Mouse (Mus musculus) liver, embryonic 14.5 days (tissue): ENCODE results near the gene Abi1. TPM values are rescaled to one million over a fixed set of nuclear protein-coding genes. Genes with fewer than 3 reads are reported as not detected.

ENCODE experiments used
- ATAC-seq: fragments of 200-750 bp; cut with Nextera tagmentation; 2 replicates; pipeline ENCODE4 v1.8.0; 2017; ENCODE audit warnings: moderate number of reproducible peaks, mild to moderate bottlenecking, moderate library complexity; ENCODE audit not compliant: insufficient read depth
- DNase-seq, 3 experiments: peaks; one replicate each; pipeline ENCODE4 v3.0.0-alpha.2; 2012 to 2013; ENCODE audit warnings: low read depth in 3 of 3, low spot score in 3 of 3
- H3K27ac ChIP-seq: fragments of 300-500 bp; sonication (generic); 2 replicates; pipeline ENCODE4 v1.5.1; 2014; ENCODE audit warnings: moderate library complexity, mild to moderate bottlenecking, control low read depth, inconsistent platforms
- H3K27me3 ChIP-seq: fragments of 300-500 bp; sonication (generic); 2 replicates; pipeline ENCODE4 v1.6.1; 2014; ENCODE audit warnings: mild to moderate bottlenecking, low read length, moderate library complexity; ENCODE audit not compliant: control insufficient read depth, insufficient read depth
- H3K36me3 ChIP-seq: fragments of 300-500 bp; sonication (generic); replicated peaks from 2 replicates; pipeline ENCODE4 v1.6.1; 2014; ENCODE audit warnings: low read depth; ENCODE audit not compliant: control insufficient read depth, insufficient read depth
- H3K4me1 ChIP-seq, 2 experiments: fragments of 200-500 bp in 1 of 2; fragments of 300-500 bp in 1 of 2; sonication (generic) in 1 of 2; replicated peaks; 2 replicates each; pipeline ENCODE4 v1.6.1; 2012 to 2014; ENCODE audit warnings: antibody characterized with exemption in 1 of 2, inconsistent platforms in 1 of 2, low read length in 1 of 2; ENCODE audit not compliant: control insufficient read depth in 2 of 2, insufficient read depth in 2 of 2
- H3K4me2 ChIP-seq: fragments of 300-500 bp; sonication (generic); 2 replicates; pipeline ENCODE4 v1.6.1; 2014; ENCODE audit warnings: low read depth, mild to moderate bottlenecking, control low read depth, moderate library complexity
- H3K4me3 ChIP-seq, 2 experiments: fragments of 200-500 bp in 1 of 2; fragments of 300-500 bp in 1 of 2; sonication (generic) in 1 of 2; 2 replicates each; pipeline ENCODE4 v1.5.1; 2012 to 2014; ENCODE audit warnings: low read depth in 2 of 2, low read length in 2 of 2, mild to moderate bottlenecking in 2 of 2, control low read depth in 1 of 2, inconsistent platforms in 1 of 2, moderate library complexity in 1 of 2; ENCODE audit not compliant: insufficient read depth in 1 of 2
- H3K9ac ChIP-seq: fragments of 300-500 bp; sonication (generic); replicated peaks from 2 replicates; pipeline ENCODE4 v1.6.1; 2014; ENCODE audit warnings: mild to moderate bottlenecking, control low read depth, moderate library complexity
- H3K9me3 ChIP-seq: fragments of 300-500 bp; sonication (generic); 2 replicates; pipeline ENCODE4 v1.6.1; 2016; ENCODE audit warnings: low read length, mixed read lengths; ENCODE audit not compliant: control insufficient read depth
- CTCF ChIP-seq: IDR thresholded peaks from 2 replicates; pipeline ENCODE4 v1.5.1; 2016; ENCODE audit warnings: antibody characterized with exemption, low read depth, control low read depth
- EP300 ChIP-seq: IDR thresholded peaks from 2 replicates; pipeline ENCODE4 v1.6.1; 2016; ENCODE audit warnings: antibody characterized with exemption, low read depth
- WGBS: fragments of 180-500 bp; shearing (Covaris S2); extraction: QIAGEN DNeasy Blood & Tissue Kit; methylation state at CpG from one replicate; pipeline ENCODE4 v1.1.7; 2014; ENCODE audit not compliant: insufficient replicate concordance; 5-methylcytosine and 5-hydroxymethylcytosine counted together
- polyA plus RNA-seq, 2 experiments: library from polyadenylated mRNA; depleted of rRNA in 1 of 2; stranded (reverse) in 1 of 2; unstranded in 1 of 2; fragments of >200 nt; fragmentation: Nextera tagmentation in 1 of 2; extraction: Ambion mirVana in 1 of 2; gene quantifications; 2 replicates each; pipeline versions ENCODE4 v1.2.1 to v1.2.3; 2012 to 2014

Abi1 gene
- polyA plus RNA-seq, 2 experiments, result 14.8 to 22.4 TPM

GRCm38 (mm10) chr2:23075846-23076245 lies 35.8 kb upstream of the Abi1 start:
- DNase-seq, result no peak
- H3K9ac ChIP-seq, result no peak overlapping the region
- no peak for TF ChIP-seq EP300
- no peak for TF ChIP-seq CTCF
- no peak overlapping the region for H3K4me3 ChIP-seq
- H3K27me3 ChIP-seq, result no peaks in the 10 kb centered on the region
- H3K27ac ChIP-seq, result no peak overlapping the region
- no peak overlapping the region for H3K4me2 ChIP-seq
- H3K4me1 ChIP-seq, result no peaks in the 10 kb centered on the region
- H3K36me3 ChIP-seq, result peaks cover 6% of the 10 kb centered on the region
- no peak for ATAC-seq
- H3K9me3 ChIP-seq, result no peaks in the 10 kb centered on the region; the same call in 1 of the 2 replicates

DNA sequence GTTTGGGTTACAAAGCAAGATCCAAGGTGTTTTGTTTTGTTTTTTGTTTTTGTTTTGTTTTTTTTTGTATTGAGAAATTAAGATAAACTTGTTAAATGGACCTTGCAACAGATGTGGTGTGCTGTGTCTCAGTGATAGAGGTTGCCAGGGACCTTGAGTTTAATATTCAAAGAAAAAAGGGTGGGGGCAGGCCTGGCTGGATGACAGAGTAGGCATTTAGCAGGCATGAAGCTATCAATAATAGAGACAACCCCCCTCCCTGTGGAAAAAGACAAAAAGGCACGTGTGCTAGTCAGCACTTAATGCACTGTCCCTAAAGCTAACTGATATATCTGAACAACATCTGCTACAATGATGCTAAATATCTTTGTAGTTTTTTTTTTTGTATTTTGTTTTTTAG lies 31.4 kb upstream of the Abi1 start:
- Histone ChIP-seq H3K27me3 (no peaks in the 10 kb centered on the region), H3K4me3 (no peak overlapping the region), H3K4me1 (peaks cover 3 to 6% of the 10 kb centered on the region in 2 experiments; a peak in 2 of 4 replicates), H3K9me3 (no peaks in the 10 kb centered on the region), H3K36me3 (no peaks in the 10 kb centered on the region), H3K9ac (no peak overlapping the region), H3K27ac (no peak overlapping the region), H3K4me2 (no peak overlapping the region)
- DNase-seq, result no peak
- no peak for ATAC-seq
- TF ChIP-seq EP300, result no peak
- TF ChIP-seq CTCF, result no peak
- 61% methylated on average over 1 of the region's 1 CpGs for WGBS

GRCm38 (mm10) chr2:23070491-23070890 lies 30.4 kb upstream of the Abi1 start:
- H3K4me3 ChIP-seq, result no peak overlapping the region
- no peak overlapping the region for H3K4me2 ChIP-seq
- no peak overlapping the region for H3K27ac ChIP-seq
- no peaks in the 10 kb centered on the region for H3K9me3 ChIP-seq
- no peak overlapping the region for H3K9ac ChIP-seq
- H3K4me1 ChIP-seq, result peaks cover 3 to 6% of the 10 kb centered on the region in 2 experiments; a peak in 2 of 4 replicates
- TF ChIP-seq CTCF, result no peak
- no peak for TF ChIP-seq EP300
- no peaks in the 10 kb centered on the region for H3K36me3 ChIP-seq
- no peaks in the 10 kb centered on the region for H3K27me3 ChIP-seq
- ATAC-seq (no peak), DNase-seq (no peak)
- WGBS, result 80% methylated on average over 2 of the region's 2 CpGs

DNA sequence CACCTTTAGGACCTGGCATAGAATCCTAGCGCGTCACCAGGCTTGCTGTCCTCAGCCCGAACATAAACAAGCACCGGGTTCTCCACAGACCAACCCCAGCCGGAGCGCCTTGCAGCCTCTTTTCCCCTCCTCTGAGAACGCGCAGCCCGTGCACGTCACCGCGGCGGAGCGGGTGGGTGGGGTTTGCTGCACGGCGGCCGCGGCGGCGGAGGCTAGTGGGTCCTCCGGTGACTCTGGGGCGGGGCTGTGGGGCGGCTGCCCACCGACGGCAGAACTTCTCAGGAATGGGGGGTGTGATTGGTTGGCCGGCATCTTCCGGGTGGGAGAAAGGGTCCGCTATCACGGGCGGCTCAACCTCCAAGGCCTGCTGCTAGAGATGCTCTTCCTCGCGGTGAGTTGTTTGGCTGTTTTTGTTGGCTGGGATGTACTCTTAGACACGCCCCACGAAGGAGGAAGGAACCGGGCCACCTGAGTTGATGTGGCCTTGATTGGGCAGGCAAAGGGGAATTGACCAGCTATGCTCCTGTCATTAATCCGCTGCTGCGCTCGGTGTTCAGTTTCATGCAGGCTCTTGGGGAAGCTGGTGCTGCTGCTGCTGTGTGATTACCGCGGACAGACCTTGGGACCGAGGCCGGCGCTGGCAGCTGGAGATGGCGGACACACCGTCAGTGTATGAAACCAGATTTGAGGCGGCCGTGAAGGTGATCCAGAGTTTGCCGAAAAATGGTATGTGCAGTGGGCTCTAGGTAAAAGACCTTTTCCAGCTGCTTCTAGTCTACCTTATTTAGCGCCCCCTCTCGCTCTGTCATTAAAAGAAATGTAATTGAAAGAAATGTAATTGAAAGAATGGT lies 29.1 kb upstream of the Abi1 start:
- Histone ChIP-seq H3K27ac (peak overlapping the region; percentile 96), H3K4me1 (peaks cover 3 to 6% of the 10 kb centered on the region in 2 experiments; a peak in 2 of 4 replicates), H3K9ac (peak overlapping the region; percentile 90), H3K9me3 (no peaks in the 10 kb centered on the region), H3K36me3 (no peaks in the 10 kb centered on the region), H3K4me2 (peak overlapping the region; percentile 99), H3K27me3 (no peaks in the 10 kb centered on the region), H3K4me3 (peak overlapping the region; percentile 76 to 81)
- DNase-seq (peak; percentile 74 to 78 (median 76)), ATAC-seq (peak; percentile 87)
- peak; percentile 39 for TF ChIP-seq CTCF
- TF ChIP-seq EP300, result no peak
- under 1% methylated on average over 50 of the region's 50 CpGs for WGBS

DNA sequence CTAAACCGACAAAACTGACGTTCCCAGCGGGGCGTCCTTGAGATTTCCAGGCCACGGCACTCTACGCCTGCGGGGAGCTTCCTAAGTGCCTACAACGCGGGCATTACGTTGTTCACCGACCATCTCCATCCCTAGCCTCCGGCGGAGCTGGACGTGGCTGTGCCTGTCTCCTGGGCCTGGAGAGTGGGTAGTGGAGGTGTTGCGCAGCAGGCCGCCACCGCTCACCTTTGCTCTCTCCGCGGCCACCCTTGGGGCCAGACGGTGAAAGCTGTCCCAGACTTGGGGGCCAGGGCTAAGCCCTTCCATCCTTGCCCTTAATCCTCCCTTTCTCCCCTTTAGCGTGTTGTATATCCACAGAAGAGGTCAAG lies 28.3 kb upstream of the Abi1 start:
- 1% methylated on average over 21 of the region's 21 CpGs for WGBS
- TF ChIP-seq CTCF (no peak), EP300 (no peak)
- H3K4me2 ChIP-seq, result peak overlapping the region; percentile 99
- peak overlapping the region; percentile 96 for H3K27ac ChIP-seq
- no peak for DNase-seq
- peaks cover 3 to 6% of the 10 kb centered on the region in 2 experiments; a peak in 2 of 4 replicates for H3K4me1 ChIP-seq
- H3K27me3 ChIP-seq, result no peaks in the 10 kb centered on the region
- ATAC-seq, result peak; percentile 67
- H3K9me3 ChIP-seq, result no peaks in the 10 kb centered on the region
- peak overlapping the region; percentile 90 for H3K9ac ChIP-seq
- H3K36me3 ChIP-seq, result no peaks in the 10 kb centered on the region
- peak overlapping the region; percentile 76 to 81 for H3K4me3 ChIP-seq
